Mouse (Mus musculus): Measurements from ENCODE around the gene Man2a2.

DNA sequence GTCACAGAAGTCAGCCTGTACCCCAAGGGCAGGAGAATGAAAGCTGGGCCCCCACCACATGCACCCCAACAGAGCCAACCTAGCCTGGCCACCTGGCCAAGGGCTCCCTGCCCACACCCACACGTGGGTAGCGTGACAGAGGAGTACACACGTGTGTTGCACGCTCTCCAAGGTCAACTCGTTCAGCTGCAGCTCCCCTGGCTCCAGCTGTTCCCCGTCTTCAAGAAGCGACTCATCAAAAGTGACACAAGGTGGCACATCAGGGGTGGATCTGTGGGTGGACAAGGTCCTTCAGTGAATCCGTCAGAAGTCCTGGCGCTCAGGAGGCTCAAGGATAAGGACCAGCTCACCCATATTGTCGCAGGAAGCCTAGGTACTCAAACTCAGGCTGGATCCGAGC is 11.7 kb upstream of the Man2a2 start:
- TF ChIP-seq CTCF (IDR thresholded peaks at IDR 0.05) (no peak), EP300 (IDR thresholded peaks at IDR 0.05) (no peak)

Measured in lung, postnatal 0 days (tissue).